Mouse (Mus musculus) forebrain, embryonic 11.5 days (tissue): ENCODE measurements at regions not wholly inside any gene's neighbourhood (a gene's known extent, or its start where the extent isn't known, plus 50 kb on each side); places are given as distances from the start of the nearest gene placed in this dataset.

ENCODE experiments used
- ATAC-seq: fragments of 200-750 bp; cut with Nextera tagmentation; replicated peaks from 2 replicates; pipeline ENCODE4 v1.8.0; 2017; ENCODE audit warnings: moderate TSS enrichment; ENCODE audit not compliant: low FRiP score
- DNase-seq: peaks from one replicate; pipeline ENCODE4 v3.0.0-alpha.2; 2017; ENCODE audit warnings: low spot score
- H3K27ac ChIP-seq: fragments of 300-500 bp; sonication (generic); 2 replicates; pipeline ENCODE4 v1.5.1; 2014; ENCODE audit warnings: low read depth, low read length
- H3K27me3 ChIP-seq: fragments of 300-500 bp; sonication (generic); 2 replicates; pipeline ENCODE4 v1.6.1; 2014; ENCODE audit warnings: mild to moderate bottlenecking, low read length, mixed read lengths; ENCODE audit not compliant: control insufficient read depth, insufficient read depth
- H3K36me3 ChIP-seq: fragments of 300-500 bp; sonication (generic); 2 replicates; pipeline ENCODE4 v1.6.1; 2014; ENCODE audit warnings: mild to moderate bottlenecking, low read length, moderate library complexity, mixed read lengths; ENCODE audit not compliant: control insufficient read depth, insufficient read depth
- H3K4me1 ChIP-seq: fragments of 300-500 bp; sonication (generic); replicated peaks from 2 replicates; pipeline ENCODE4 v1.6.1; 2014; ENCODE audit warnings: low read length, mixed read lengths; ENCODE audit not compliant: control insufficient read depth, insufficient read depth
- H3K4me2 ChIP-seq: fragments of 300-500 bp; sonication (generic); 2 replicates; pipeline ENCODE4 v1.6.1; 2014; ENCODE audit warnings: low read depth, mild to moderate bottlenecking, low read length, moderate library complexity, mixed read lengths; ENCODE audit not compliant: severe bottlenecking
- H3K4me3 ChIP-seq: fragments of 300-500 bp; sonication (generic); 2 replicates; pipeline ENCODE4 v1.5.1; 2014; ENCODE audit warnings: low read depth, low read length
- H3K9ac ChIP-seq: fragments of 300-500 bp; sonication (generic); 2 replicates; pipeline ENCODE4 v1.6.1; 2014; ENCODE audit warnings: low read length
- H3K9me3 ChIP-seq: fragments of 300-500 bp; sonication (generic); 2 replicates; pipeline ENCODE4 v1.6.1; 2016; ENCODE audit warnings: low read length, mixed read lengths; ENCODE audit not compliant: control insufficient read depth
- WGBS: fragments of 180-500 bp; shearing (Covaris S2); extraction: QIAGEN DNeasy Blood & Tissue Kit; methylation state at CpG from one replicate; pipeline ENCODE4 v1.1.7; 2014; 5-methylcytosine and 5-hydroxymethylcytosine counted together

DNA sequence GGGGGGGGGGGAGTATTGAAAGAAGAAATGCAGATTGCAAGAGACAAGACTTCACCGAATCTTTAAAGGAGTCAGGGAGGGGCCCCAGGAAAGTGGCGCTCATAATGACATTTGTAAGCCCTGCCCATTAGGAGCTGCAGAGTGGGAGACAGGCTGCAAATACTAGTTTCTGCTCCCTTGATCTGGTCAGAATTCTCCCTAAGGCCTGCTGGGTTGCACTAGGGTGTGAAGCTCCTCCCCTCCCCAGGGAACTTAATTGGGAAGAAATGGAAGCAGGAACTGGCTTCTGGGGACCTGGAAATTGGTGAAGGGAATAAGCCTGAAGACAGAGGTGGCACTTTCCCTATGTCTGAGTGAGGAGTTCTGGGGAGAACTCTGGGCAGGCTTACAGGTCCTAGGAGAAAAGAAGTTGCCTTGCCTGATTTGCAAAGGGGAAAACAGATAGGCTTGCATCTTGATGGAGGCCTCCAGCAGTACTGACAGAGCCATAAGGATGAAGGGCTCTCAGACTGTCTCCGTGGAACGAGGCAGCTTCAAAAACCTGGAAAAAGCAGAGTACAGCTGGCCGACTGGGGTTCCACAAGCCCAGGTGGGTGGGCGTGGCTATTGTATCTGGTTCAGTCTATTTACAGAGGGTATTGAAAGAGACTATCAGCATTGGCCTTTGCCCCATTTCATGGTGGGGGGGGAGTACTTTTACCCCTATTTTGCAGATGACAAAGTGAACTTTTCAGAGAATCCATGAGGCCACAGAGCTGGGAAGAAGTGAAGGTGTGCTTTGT, 125.7 kb downstream of the Plpp3 start:
- DNase-seq (no peak), ATAC-seq (peak; percentile 53)
- Histone ChIP-seq H3K4me2 (no peak overlapping the region), H3K9ac (peak overlapping the region; percentile 12; the same call in 1 of the 2 replicates), H3K9me3 (no peaks in the 10 kb centered on the region), H3K27ac (0 out of 2 replicates have a peak overlapping the region, but pooled peaks have one; percentile 87), H3K36me3 (no peaks in the 10 kb centered on the region), H3K4me3 (no peak overlapping the region), H3K4me1 (peaks cover 25% of the 10 kb centered on the region), H3K27me3 (no peaks in the 10 kb centered on the region)
- WGBS, result 9% methylated on average over 6 of the region's 6 CpGs

DNA sequence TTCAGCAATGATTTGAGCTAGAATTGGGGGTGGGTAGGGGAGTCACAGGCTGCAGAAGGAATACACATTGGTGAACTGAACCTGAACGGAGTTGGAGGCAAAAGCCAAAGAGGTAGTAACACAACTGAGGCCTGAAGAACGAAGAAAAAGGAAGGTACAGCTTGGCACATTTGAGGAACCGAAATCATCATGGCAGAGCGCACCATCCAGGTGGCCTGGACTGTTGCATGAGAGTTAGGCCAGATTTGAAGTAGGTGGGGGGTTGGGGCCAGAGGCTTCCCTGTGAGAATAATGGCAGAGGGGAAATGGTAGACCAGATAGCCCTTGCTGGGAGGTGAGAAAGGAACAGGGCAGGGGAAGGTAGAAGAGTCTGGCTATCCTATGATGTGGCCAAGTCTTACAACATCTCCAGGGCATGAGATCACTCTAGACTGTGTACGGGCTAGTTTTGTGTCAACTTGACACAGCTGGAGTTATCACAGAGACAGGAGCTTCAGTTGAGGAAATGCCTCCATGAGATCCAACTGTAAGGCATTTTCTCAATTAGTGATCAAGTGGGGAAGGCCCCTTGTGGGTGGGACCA, 128.4 kb downstream of the Plpp3 start:
- H3K4me3 ChIP-seq, result no peak overlapping the region
- ATAC-seq, result no peak
- peaks cover 23% of the 10 kb centered on the region for H3K4me1 ChIP-seq
- no peaks in the 10 kb centered on the region for H3K27me3 ChIP-seq
- H3K36me3 ChIP-seq, result no peaks in the 10 kb centered on the region
- no peak overlapping the region for H3K27ac ChIP-seq
- H3K9ac ChIP-seq, result no peak overlapping the region
- no peaks in the 10 kb centered on the region for H3K9me3 ChIP-seq
- no peak for DNase-seq
- WGBS, result 98% methylated on average over 5 of the region's 5 CpGs
- H3K4me2 ChIP-seq, result no peak overlapping the region

DNA sequence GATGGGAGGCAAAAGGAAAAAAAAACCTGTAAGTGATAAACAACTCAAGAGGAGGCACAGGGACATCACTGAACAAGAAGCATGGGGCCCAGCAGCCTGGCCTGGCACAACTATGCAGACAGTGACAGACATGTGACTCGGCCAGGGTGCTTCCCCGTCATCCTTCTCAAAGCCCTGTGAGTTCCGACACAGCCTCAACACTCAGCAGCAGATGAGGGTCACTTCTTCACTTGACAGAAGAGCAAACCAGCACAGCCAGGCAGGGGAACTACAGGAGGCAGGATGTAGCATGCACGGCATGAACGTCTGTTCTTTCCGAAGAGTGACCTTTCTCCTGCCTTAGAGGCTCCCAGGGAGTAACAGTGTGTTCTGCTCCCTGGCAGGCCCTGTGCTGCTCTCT, 129.2 kb downstream of the Plpp3 start:
- H3K27ac ChIP-seq, result no peak overlapping the region
- no peak overlapping the region for H3K4me3 ChIP-seq
- DNase-seq, result no peak

GRCm38 (mm10) chr4:105286809-105287208, 129.7 kb downstream of the Plpp3 start:
- peaks cover 15% of the 10 kb centered on the region for H3K4me1 ChIP-seq
- H3K4me2 ChIP-seq, result no peak overlapping the region
- H3K9ac ChIP-seq, result no peak overlapping the region
- no peaks in the 10 kb centered on the region for H3K9me3 ChIP-seq
- H3K4me3 ChIP-seq, result no peak overlapping the region
- no peak overlapping the region for H3K27ac ChIP-seq
- no peaks in the 10 kb centered on the region for H3K36me3 ChIP-seq
- DNase-seq, result no peak
- no peaks in the 10 kb centered on the region for H3K27me3 ChIP-seq
- no peak for ATAC-seq
- WGBS, result 88% methylated on average over 10 of the region's 10 CpGs

More for the DNA sequence above, 129.2 kb downstream of the Plpp3 start:
- Histone ChIP-seq H3K9me3 (no peaks in the 10 kb centered on the region), H3K36me3 (no peaks in the 10 kb centered on the region), H3K4me1 (peaks cover 20% of the 10 kb centered on the region), H3K9ac (no peak overlapping the region), H3K4me2 (no peak overlapping the region), H3K27me3 (no peaks in the 10 kb centered on the region)
- ATAC-seq, result no peak
- WGBS, result 91% methylated on average over 6 of the region's 6 CpGs

- H3K27me3 ChIP-seq, result no peaks in the 10 kb centered on the region
- no peak overlapping the region for H3K4me2 ChIP-seq
- 61% methylated on average over 7 of the region's 7 CpGs for WGBS
- ATAC-seq (no peak), DNase-seq (no peak)
- H3K4me1 ChIP-seq, result peaks cover 10% of the 10 kb centered on the region; the same call in 1 of the 2 replicates
- no peaks in the 10 kb centered on the region for H3K9me3 ChIP-seq
- no peak overlapping the region for H3K9ac ChIP-seq
- H3K36me3 ChIP-seq, result no peaks in the 10 kb centered on the region
- no peak overlapping the region for H3K27ac ChIP-seq
- H3K4me3 ChIP-seq, result no peak overlapping the region
Measured at GRCm38 (mm10) chr4:105287419-105287818, 130.3 kb downstream of the Plpp3 start.

- no peak overlapping the region for H3K4me2 ChIP-seq
- H3K9me3 ChIP-seq, result no peaks in the 10 kb centered on the region
- H3K36me3 ChIP-seq, result no peaks in the 10 kb centered on the region
- no peaks in the 10 kb centered on the region for H3K27me3 ChIP-seq
- H3K27ac ChIP-seq, result no peak overlapping the region
- ATAC-seq, result no peak
- WGBS, result 43% methylated on average over 4 of the region's 4 CpGs
- DNase-seq, result no peak
- H3K9ac ChIP-seq, result no peak overlapping the region
- H3K4me3 ChIP-seq, result no peak overlapping the region
- peaks cover 2% of the 10 kb centered on the region; the same call in 1 of the 2 replicates for H3K4me1 ChIP-seq
Measured at GRCm38 (mm10) chr4:105289635-105290034, 132.5 kb downstream of the Plpp3 start.

- ATAC-seq, result peak; percentile 67
- 3% methylated on average over 11 of the region's 11 CpGs for WGBS
- peak overlapping the region; percentile 47; the same call in 1 of the 2 replicates for H3K27ac ChIP-seq
- no peaks in the 10 kb centered on the region for H3K36me3 ChIP-seq
- H3K27me3 ChIP-seq, result no peaks in the 10 kb centered on the region
- DNase-seq, result peak; percentile 53
- no peak overlapping the region for H3K9ac ChIP-seq
- H3K4me2 ChIP-seq, result no peak overlapping the region
- peaks cover 2% of the 10 kb centered on the region; the same call in 1 of the 2 replicates for H3K4me1 ChIP-seq
- H3K4me3 ChIP-seq, result no peak overlapping the region
- no peaks in the 10 kb centered on the region for H3K9me3 ChIP-seq
Measured at GRCm38 (mm10) chr4:105290847-105291475, 133.8 kb downstream of the Plpp3 start.

GRCm38 (mm10) chr4:105291503-105291902, 134.4 kb downstream of the Plpp3 start:
- 0% methylated on average over 1 of the region's 1 CpGs for WGBS
- DNase-seq (no peak), ATAC-seq (peak; percentile 58)
- H3K9ac ChIP-seq, result no peak overlapping the region
- no peaks in the 10 kb centered on the region for H3K27me3 ChIP-seq
- peak overlapping the region; percentile 64 for H3K27ac ChIP-seq
- H3K9me3 ChIP-seq, result no peaks in the 10 kb centered on the region
- no peak overlapping the region for H3K4me3 ChIP-seq
- peaks cover 2% of the 10 kb centered on the region; the same call in 1 of the 2 replicates for H3K4me1 ChIP-seq
- H3K4me2 ChIP-seq, result no peak overlapping the region
- H3K36me3 ChIP-seq, result no peaks in the 10 kb centered on the region
